Mouse (Mus musculus) heart, postnatal 0 days (tissue): ENCODE data around the gene Slc17a9.

Experiments used
- CTCF ChIP-seq: IDR thresholded peaks from 2 replicates; pipeline ENCODE4 v1.5.1; 2016; ENCODE audit warnings: antibody characterized with exemption, control low read depth, low read depth
- EP300 ChIP-seq: IDR thresholded peaks from 2 replicates; pipeline ENCODE4 v1.6.1; 2016; ENCODE audit warnings: antibody characterized with exemption, low read depth

DNA sequence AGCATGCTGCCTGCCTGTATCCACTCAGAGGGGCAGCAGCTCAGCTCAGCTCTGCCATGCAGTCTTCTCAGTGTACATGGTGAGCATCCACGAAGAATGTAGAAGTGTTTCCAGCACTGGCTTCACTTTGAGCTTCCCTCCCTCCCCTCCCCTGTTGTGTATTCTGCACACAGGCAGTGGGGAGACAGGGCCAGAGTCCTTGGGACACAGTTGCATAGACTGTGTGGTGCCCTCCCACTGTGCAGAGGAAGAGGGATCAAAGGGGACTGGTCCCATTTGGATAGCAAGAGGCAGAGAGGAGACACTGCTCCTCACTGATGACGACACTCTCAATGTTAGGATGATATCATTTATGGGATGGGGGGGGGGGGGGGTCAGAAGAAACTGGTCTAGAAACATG is 43.8 kb upstream of the Slc17a9 start:
- TF ChIP-seq CTCF (no peak), EP300 (no peak)
